Mouse (Mus musculus) Patski (cell line): ENCODE measurements at regions not wholly inside any gene's neighbourhood (a gene's known extent, or its start where the extent isn't known, plus 50 kb on each side); places are given as distances from the start of the nearest gene placed in this dataset.

Source experiments
- ATAC-seq: fragments of 100-300 bp; one replicate; pipeline ENCODE4 v1.8.0; 2021
- CTCF ChIA-PET: fragments of 350-600 bp; sonication (Branson Sonifier 250); formaldehyde crosslinking; loops from one replicate; lab custom pipeline; 2022; ENCODE audit warnings: inconsistent platforms; lab: Charles Lee
- POLR2A ChIA-PET: fragments of 350-600 bp; sonication (Branson Sonifier 250); formaldehyde crosslinking; loops from one replicate; lab custom pipeline; 2022; ENCODE audit warnings: antibody characterized with exemption, inconsistent platforms; lab: Charles Lee
- DNase-seq: peaks from one replicate; pipeline ENCODE4 v3.0.0-alpha.2; 2011; ENCODE audit warnings: low read depth, low spot score
- H3K27me3 ChIP-seq: fragments of 371-371 bp; one replicate; pipeline ENCODE4 v1.5.1; 2021
- CTCF ChIP-seq: fragments of 100-300 bp; IDR thresholded peaks from one replicate; pipeline ENCODE4 v1.5.1; 2021
- in situ Hi-C: fragments of 300-500 bp; cut with MboI; formaldehyde crosslinking; loops from 3 replicates; pipeline ENCODE4 v1.11.1; 2018; ENCODE audit warnings: low pct_unique_long_range_greater_than_20kb, mixed read lengths

- POLR2A ChIA-PET = no interaction called here
- in situ Hi-C loops = no loop called here
- no peaks in the 10 kb centered on the region for H3K27me3 ChIP-seq
- no peak for DNase-seq
- CTCF ChIA-PET = no interaction called here
- no peak for TF ChIP-seq CTCF
- ATAC-seq = no peak
Measured at GRCm38 (mm10) chr4:10550711-10551305, 323.5 kb upstream of the 2610301B20Rik start.

- no peak for TF ChIP-seq CTCF
- no peaks in the 10 kb centered on the region for H3K27me3 ChIP-seq
- ChIA-PET CTCF (no interaction called here), POLR2A (no interaction called here)
- ATAC-seq (no peak), DNase-seq (no peak)
- in situ Hi-C loops = no loop called here
Measured at GRCm38 (mm10) chr4:10553724-10554123, 320.6 kb upstream of the 2610301B20Rik start.

- ATAC-seq (no peak), DNase-seq (no peak)
- in situ Hi-C loops = no loop called here
- CTCF ChIA-PET = no interaction called here
- TF ChIP-seq CTCF = no peak
- POLR2A ChIA-PET = no interaction called here
- no peaks in the 10 kb centered on the region for H3K27me3 ChIP-seq
Measured at GRCm38 (mm10) chr4:10560078-10560477, 314.2 kb upstream of the 2610301B20Rik start.

DNA sequence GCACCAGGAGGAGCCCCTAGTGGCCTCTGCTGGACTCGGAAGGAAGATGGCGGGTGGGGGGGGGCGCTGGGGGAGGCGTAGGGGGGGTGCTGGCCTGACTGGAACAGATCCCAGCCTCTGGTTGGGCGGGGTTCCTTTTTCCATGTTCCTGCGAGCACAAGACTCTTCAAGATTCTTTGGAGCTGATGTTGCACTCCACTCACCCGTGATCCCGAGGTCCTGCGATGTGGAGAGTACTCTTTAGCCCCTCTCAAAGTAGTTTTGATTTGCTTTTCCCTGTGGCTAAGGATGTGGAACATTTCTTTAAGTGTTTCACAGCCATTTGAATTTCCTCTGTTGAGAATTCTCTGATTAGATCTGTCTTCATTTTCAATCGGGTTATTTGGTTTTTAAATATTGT is 269.8 kb upstream of the 2610301B20Rik start:
- no peak for DNase-seq
- no peaks in the 10 kb centered on the region for H3K27me3 ChIP-seq
- ATAC-seq = no peak
- ChIA-PET POLR2A (no interaction called here), CTCF (no interaction called here)
- no peak for TF ChIP-seq CTCF
- in situ Hi-C loops = no loop called here

DNA sequence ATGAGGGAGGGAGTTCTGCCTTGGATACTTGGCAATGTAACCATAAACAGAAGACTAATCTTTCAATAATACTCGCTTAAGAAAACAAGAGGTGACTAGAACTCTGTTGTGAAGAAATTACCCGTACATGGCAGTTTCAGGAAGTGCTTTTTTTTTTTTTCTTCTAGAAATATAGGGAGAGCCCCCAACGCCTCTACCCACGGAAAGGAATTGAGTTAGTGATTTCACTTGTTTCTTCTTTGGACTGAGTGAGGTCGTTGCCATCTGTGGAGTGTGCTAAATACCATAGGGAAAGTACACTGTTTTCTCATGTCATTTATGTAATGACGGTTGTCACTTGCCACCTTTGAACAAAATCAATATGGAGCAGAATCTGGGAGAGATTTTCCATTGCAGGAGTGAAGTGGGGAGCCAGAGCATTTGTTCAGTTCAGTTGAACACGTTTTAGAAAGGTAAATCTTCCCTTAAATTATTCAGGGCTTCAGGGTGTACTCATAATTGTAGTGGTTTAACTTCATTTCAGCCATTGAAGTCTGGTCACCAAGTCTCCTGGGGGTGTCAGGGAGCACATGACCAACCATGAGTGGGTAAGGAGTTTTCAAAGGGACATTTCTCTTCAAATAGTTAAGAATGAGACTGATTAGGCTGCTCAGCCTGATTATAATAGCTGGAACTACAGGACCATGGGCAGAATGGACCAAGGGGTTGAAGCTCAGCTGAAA is 266.3 kb upstream of the 2610301B20Rik start:
- in situ Hi-C loops = no loop called here
- DNase-seq (no peak), ATAC-seq (no peak)
- CTCF ChIA-PET = interaction anchor here (0.9 kb wide), 1 partner anchor 12 kb away, joined by 4 read pairs; no protein-coding TSS in a partner anchor
- H3K27me3 ChIP-seq = no peaks in the 10 kb centered on the region
- no peak for TF ChIP-seq CTCF
- POLR2A ChIA-PET = no interaction called here

DNA sequence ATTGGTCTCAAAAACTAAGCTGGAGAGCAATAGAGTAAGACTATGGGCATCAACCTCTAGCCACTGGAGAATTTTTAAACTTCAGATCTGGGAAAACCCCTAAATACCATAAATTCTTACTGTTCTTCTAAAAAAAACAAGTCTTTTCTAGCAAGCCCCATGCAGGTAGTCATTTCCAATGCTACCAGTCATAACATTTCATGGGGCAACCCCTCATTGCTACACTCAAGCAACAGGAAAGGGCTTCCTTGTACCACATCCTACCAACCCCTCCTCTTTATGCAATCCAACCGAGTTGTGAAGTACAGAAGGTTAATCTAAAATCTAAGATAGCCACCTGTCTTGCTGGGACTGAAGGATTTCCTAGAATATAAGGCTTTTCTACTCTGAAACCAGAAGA is 263.5 kb upstream of the 2610301B20Rik start:
- in situ Hi-C loops = no loop called here
- no peak for ATAC-seq
- ChIA-PET POLR2A (interaction anchor here (0.6 kb wide), 1 partner anchor 226 kb away, joined by 4 read pairs; no protein-coding TSS in a partner anchor), CTCF (no interaction called here)
- no peak for TF ChIP-seq CTCF
- no peak for DNase-seq
- no peaks in the 10 kb centered on the region for H3K27me3 ChIP-seq
